Mouse (Mus musculus) layer of hippocampus, adult 8-10 months (tissue): ENCODE measurements around the gene Gm10058. TPM values are rescaled to one million over a fixed set of nuclear protein-coding genes. Genes with fewer than 3 reads are reported as not detected.
"Not testable (repeated sequence)": the region's sequence is repeated elsewhere in the genome, so short reads cannot be mapped to it uniquely, and the experiment has no call there.

Source experiments
- DNase-seq, 2 experiments: peaks; one replicate each; pipeline ENCODE4 v3.0.0; 2022; ENCODE audit warnings: low spot score in 2 of 2
- total RNA-seq, 4 experiments: library from RNA; stranded (reverse); gene quantifications; 2 replicates each; pipeline ENCODE4 v1.2.4; 2022

Gene Gm10058
- total RNA-seq = not detected

GRCm38 (mm10) chrX:27946785-27947184, at the start of gene Gm10058:
Gene Gm10058, minus strand, starts transcription at chrX:27946885.
- not testable (repeated sequence) for DNase-seq
